Mouse (Mus musculus) c-Kit-positive CD71-negative TER-119-negative erythroid progenitor cells, embryonic 14.5 days (primary cell): ENCODE data around the gene Esp36.
"Not testable (repeated sequence)": the region's sequence is repeated elsewhere in the genome, so short reads cannot be mapped to it uniquely, and the experiment has no call there.

ENCODE experiments used
- DNase-seq: peaks from one replicate; pipeline ENCODE4 v3.0.0-alpha.2; 2013; ENCODE audit warnings: low read depth

Gene Esp36

GRCm38 (mm10) chr17:38420085-38420484 lies at the start of gene Esp36:
Gene Esp36, minus strand, starts transcription at chr17:38420185.
- no peak for DNase-seq

- DNase-seq: not testable (repeated sequence)
These were observed 36.2 kb upstream of the Esp36 start for GRCm38 (mm10) chr17:38456206-38456605.

GRCm38 (mm10) chr17:38450688-38451087 lies 30.7 kb upstream of the Esp36 start:
- DNase-seq: no peak

GRCm38 (mm10) chr17:38406135-38406534 lies 13.8 kb downstream of the Esp36 start:
- no peak for DNase-seq

GRCm38 (mm10) chr17:38391821-38392220 lies 28.2 kb downstream of the Esp36 start:
- DNase-seq: no peak
